Mouse (Mus musculus) left cerebral cortex, adult 2 months (tissue): ENCODE measurements around the gene Rhbdd1. TPM values are rescaled to one million over a fixed set of nuclear protein-coding genes. Genes with fewer than 3 reads are reported as not detected.
A peak's percentile ranks its signal among the peaks of the same experiment; 100 is the strongest.

Experiments
- DNase-seq, 2 experiments: peaks; one replicate each; pipeline ENCODE4 v3.0.0; 2021 to 2022; ENCODE audit warnings: low spot score in 2 of 2, mixed read lengths in 1 of 2; ENCODE audit errors: extremely low spot score in 1 of 2
- H3K27ac ChIP-seq: fragments of 200-600 bp; 2 replicates; pipeline ENCODE4 v1.8.1; 2022
- H3K4me3 ChIP-seq: fragments of 200-600 bp; 2 replicates; pipeline ENCODE4 v1.8.1; 2022
- CTCF ChIP-seq: fragments of 200-600 bp; IDR thresholded peaks from 2 replicates; pipeline ENCODE4 v1.8.1; 2022; ENCODE audit warnings: antibody characterized with exemption, mild to moderate bottlenecking, moderate library complexity
- intact Hi-C: fragments of 180-260 bp; cut with DNase I; formaldehyde crosslinking; loops from one replicate; pipeline ENCODE4 v1.15.1; 2025
- total RNA-seq, 2 experiments: library from RNA; stranded (reverse); gene quantifications; 2 replicates each; pipeline ENCODE4 v1.2.3; 2021

Rhbdd1 gene
- total RNA-seq, 2 experiments from 2014 or later, result 7.6 to 8.4 TPM

DNA sequence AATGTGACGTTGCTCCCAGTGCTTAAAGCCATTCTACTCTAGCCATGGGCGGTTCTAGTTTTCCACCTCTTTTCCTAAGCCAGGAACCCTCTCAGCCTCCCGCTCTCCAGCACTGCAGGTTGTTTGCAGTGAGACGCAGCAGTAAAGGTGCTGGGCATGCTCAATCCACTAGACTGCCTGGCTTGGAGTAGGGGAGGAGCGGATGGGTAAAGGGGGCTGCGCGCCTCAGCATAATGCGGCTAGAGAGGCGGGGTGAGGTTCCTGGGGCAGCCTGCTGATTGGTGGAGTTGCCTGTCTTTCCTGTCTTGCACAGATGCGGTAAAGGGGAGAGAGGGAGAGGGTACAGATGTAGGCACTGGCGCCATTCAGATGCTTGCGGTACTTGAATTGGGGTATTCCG, 23.5 kb upstream of the Rhbdd1 start:
- peak overlapping the region; percentile 97 for H3K27ac ChIP-seq
- TF ChIP-seq CTCF, result no peak
- H3K4me3 ChIP-seq, result peak overlapping the region; percentile 70
- intact Hi-C loops, result loop anchor here (1.0 to 10.0 kb wide), 5 partner anchors 140 to 976 kb away; no protein-coding TSS in a partner anchor
- peak; percentile 79 to 81 for DNase-seq

DNA sequence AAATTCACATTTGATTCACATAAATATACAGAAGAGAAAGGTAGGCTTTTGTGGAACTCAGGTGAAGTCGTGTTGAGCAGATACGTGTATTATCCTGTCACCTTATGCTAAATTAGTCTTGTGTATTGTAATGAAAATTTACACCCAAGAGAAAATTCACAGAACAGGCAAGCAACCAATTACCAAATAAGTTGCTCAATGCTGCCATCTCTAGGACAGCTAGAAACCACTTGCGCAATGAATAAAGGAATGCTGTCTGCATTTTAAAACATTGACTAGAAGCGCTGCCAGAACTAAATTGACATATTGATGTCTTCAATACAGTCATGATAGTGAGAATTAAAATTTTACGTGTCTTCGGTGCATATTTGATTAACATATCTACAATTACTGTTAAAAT, 22.1 kb upstream of the Rhbdd1 start:
- Histone ChIP-seq H3K27ac (no peak overlapping the region), H3K4me3 (no peak overlapping the region)
- TF ChIP-seq CTCF, result peak; percentile 80
- DNase-seq, result peak; percentile 24 to 30
- intact Hi-C loops, result loop anchor here (5.0 to 10.0 kb wide), 3 partner anchors 138 to 609 kb away; no protein-coding TSS in a partner anchor

DNA sequence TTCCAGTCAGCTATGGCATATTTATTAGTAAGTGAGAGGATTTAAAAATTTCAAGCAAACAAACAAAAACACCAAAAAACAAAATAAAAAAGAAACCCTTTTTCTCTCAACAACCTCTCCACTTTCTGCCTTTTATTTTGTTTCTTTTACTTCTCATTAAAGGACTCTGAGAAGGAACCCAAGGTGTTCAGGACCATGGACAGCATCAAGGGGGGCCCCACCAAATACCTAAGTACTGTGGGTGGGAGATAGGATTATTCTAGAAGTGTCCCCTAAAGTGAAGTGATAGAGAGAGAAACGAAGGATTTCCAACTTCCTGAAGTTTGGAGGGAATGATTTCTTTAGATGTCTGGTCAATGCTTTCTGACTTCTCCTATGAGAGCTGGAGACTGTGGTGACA, 17.7 kb upstream of the Rhbdd1 start:
- no peak overlapping the region for H3K27ac ChIP-seq
- intact Hi-C loops, result loop anchor here (10.0 kb wide), 1 partner anchor 614 kb away; no protein-coding TSS in a partner anchor
- no peak for TF ChIP-seq CTCF
- DNase-seq, result no peak
- no peak overlapping the region for H3K4me3 ChIP-seq

DNA sequence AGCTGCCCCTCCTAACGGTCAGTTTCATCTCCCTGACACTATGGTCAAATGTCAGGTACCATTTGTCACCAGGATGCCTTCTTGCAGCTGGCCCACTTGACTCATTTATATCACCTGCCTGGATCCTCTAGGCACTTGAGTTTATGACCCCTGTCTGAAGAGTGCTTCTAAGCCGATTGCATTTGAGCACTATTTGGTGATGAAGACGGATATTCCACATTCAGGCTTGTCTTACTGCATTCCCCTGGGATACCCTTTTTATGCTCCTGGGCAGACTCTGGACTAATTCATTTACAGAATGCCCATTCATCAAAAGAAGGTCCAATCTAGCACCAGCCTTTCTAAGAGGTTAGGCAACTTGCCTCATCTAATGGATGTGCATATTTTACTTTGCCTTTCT, 11.8 kb upstream of the Rhbdd1 start:
- DNase-seq, result no peak
- Histone ChIP-seq H3K27ac (no peak overlapping the region), H3K4me3 (no peak overlapping the region)
- TF ChIP-seq CTCF, result no peak
- intact Hi-C loops, result no loop called here

DNA sequence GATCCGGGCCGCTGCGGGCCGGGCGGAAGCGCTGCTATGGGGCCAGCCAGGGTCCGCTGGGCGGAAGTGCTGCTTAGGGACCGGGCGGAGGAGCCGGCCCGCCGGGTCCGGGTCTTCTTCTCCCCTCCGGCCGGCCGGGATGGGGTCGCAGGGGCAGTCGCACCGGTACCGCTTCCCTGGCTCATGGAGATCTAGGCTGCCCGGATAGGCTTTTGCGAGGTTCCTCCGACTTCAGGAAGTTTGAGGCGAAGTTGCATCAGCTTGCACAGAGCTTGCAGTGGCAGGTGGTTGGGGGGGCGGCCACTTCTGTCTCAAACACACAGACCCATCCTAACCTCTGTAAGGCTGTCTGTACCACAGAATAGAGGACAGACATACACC, 484 bp downstream of the Rhbdd1 start:
- Histone ChIP-seq H3K27ac (peak overlapping the region; percentile 95), H3K4me3 (peak overlapping the region; percentile 85)
- no peak for DNase-seq
- no peak for TF ChIP-seq CTCF
- intact Hi-C loops, result loop anchor here (1.0 to 5.0 kb wide), 2 partner anchors 25 to 116 kb away; partner anchors contain the start of gene Irs1

DNA sequence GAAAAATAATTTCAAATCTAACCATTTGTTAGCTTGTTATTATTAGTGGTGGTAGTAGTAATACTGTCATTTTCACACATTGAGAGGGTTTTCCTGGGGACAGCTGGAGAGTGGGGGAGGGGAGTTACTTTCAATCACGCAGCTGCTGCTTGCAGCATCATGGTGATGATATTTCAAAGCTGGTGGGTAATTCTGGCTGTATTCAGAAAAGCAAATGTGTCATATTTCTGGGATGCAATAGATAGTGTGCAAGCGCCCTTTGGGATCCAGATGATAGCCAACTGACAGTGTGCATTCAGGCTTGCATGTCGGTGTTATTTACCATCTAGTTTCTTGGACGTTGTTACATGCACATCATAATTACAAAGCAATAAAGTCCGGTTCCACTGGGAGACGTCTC, 4.2 kb downstream of the Rhbdd1 start:
- intact Hi-C loops, result loop anchor here (5.0 kb wide), 1 partner anchor 37 kb away; no protein-coding TSS in a partner anchor
- peak in 1 of 2 experiments; percentile 14 for DNase-seq
- TF ChIP-seq CTCF, result no peak
- no peak overlapping the region for H3K4me3 ChIP-seq
- no peak overlapping the region for H3K27ac ChIP-seq

DNA sequence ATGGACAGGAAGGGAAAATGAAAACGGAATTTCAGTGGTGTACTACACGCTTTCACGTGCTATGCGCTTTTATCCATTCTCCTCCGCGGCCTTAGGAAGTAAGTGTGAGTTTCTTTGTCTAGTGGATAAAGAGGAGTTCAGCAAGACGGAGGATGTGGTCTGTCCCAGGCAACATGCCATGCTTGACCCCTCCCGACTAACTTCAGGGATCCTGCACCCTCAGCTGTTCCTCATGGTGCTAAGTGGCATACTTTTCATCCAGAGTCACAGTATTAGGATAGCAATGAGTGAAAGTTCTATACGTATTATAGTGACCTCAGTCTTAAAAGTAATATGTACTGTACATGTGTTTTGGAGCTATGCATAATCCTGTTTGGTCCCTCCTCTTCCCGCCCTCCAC, 4.6 kb downstream of the Rhbdd1 start:
- no peak for TF ChIP-seq CTCF
- no peak overlapping the region for H3K4me3 ChIP-seq
- H3K27ac ChIP-seq, result no peak overlapping the region
- no peak for DNase-seq
- intact Hi-C loops, result loop anchor here (5.0 kb wide), 1 partner anchor 36 kb away; no protein-coding TSS in a partner anchor

DNA sequence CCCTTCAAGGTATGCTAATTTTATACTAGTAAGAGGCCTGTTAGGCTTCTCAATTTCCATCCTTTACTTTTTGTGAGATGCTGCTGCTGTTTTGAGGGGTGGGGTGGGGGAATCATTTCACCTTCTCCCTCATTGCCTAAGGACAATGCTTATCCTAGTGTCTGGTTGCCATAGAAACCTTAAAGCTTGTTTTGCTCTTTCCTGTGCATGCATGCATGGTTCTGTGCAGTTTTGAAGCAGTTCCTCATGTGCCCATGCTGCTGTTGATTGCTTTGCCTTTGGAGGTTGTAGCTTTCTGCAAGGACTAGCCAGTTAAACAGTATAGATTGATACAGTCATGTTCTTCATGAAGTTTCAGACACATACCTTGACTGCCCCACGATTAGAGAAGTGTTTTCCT, 5.2 kb downstream of the Rhbdd1 start:
- H3K4me3 ChIP-seq, result no peak overlapping the region
- H3K27ac ChIP-seq, result no peak overlapping the region
- no peak for TF ChIP-seq CTCF
- intact Hi-C loops, result loop anchor here (5.0 kb wide), 1 partner anchor 36 kb away; no protein-coding TSS in a partner anchor
- DNase-seq, result no peak

DNA sequence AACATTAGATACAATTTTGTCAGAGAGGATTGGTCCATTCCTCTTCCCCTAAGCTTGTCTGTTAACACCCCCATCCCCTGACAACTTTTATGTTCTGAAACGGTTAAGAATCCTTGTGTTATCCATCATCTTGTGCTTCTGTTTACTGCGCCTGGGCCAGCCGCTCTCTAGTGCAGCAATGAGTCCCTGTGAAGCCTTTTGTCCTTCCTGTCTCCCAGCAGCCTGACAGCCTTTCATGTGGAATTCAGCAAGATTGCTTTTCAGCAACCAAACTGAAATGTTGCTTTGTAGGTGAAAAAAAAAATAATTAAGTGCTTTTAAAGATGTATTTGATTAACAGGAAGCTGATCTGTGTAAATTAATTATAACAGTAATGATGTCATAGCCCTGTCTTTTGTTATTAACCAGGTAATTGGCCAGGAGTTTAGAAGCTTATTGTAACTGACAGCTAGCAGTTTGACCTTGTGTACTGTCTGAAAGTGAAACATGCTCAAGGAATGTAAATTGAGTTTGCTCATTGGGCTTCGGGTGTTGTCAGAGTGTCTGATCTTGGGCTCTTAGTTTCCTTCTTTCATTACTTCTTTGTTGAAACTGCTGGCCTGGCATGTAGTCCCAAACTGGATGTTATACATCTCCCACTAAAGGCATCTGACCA, 8.0 kb downstream of the Rhbdd1 start:
- no peak for DNase-seq
- intact Hi-C loops, result loop anchor here (5.0 kb wide), 1 partner anchor 33 kb away; no protein-coding TSS in a partner anchor
- H3K4me3 ChIP-seq, result no peak overlapping the region
- TF ChIP-seq CTCF, result no peak
- H3K27ac ChIP-seq, result no peak overlapping the region

DNA sequence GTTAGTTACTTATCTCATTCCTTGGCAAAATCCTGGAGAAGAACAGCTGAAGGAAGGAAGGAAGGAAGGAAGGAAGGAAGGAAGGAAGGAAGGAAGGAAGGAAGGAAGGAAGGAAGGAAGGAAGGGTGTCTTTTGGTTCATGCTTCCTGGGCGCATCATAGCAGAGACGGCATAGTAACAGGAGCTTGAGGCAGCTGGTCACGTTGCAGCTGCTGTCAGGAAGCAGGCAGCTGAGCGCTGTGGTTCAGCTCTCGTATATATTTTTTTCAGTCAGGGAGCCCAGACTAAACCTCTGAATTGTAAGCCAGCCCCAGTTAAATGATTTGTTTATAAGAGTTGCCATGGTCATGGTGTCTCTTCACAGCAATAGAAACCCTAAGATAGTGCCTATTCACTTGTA, 9.9 kb downstream of the Rhbdd1 start:
- intact Hi-C loops, result no loop called here
- DNase-seq, result no peak
- no peak overlapping the region for H3K27ac ChIP-seq
- no peak for TF ChIP-seq CTCF
- H3K4me3 ChIP-seq, result no peak overlapping the region

DNA sequence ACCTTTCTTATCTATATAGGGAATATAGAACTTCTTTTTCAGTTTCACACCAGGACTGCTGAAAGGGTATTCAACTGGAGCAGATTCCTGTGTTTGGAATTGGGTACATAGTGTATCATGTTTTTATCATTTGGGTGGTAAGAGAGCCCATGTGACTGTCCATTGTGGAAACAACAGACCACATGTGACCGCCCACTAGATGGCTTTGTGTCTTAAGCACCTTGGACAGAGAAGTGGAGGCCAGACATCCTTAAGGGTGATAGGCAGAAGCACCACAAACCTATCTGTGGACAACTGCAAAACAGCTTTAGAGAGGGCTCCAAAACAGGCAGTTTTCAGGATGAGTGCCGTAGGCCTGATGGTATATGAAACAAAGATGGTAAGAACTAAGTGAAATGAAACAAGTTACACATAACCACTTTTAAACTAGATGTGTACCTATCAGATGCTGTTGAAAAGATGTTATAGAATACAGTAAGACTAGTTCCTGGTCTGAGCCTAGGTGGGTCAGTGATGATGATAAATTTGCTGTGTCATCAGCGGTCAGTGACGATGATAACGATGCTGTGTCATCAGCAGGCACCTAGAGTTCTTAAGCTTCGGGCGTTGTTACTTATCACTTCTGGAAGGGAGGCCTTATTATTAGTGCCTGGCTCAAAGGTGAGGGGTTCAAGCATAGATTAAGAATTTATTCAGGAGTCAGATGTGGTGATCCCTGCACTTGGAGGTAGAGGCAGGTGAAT, 12.0 kb downstream of the Rhbdd1 start:
- no peak for DNase-seq
- no peak overlapping the region for H3K27ac ChIP-seq
- intact Hi-C loops, result no loop called here
- no peak for TF ChIP-seq CTCF
- no peak overlapping the region for H3K4me3 ChIP-seq

DNA sequence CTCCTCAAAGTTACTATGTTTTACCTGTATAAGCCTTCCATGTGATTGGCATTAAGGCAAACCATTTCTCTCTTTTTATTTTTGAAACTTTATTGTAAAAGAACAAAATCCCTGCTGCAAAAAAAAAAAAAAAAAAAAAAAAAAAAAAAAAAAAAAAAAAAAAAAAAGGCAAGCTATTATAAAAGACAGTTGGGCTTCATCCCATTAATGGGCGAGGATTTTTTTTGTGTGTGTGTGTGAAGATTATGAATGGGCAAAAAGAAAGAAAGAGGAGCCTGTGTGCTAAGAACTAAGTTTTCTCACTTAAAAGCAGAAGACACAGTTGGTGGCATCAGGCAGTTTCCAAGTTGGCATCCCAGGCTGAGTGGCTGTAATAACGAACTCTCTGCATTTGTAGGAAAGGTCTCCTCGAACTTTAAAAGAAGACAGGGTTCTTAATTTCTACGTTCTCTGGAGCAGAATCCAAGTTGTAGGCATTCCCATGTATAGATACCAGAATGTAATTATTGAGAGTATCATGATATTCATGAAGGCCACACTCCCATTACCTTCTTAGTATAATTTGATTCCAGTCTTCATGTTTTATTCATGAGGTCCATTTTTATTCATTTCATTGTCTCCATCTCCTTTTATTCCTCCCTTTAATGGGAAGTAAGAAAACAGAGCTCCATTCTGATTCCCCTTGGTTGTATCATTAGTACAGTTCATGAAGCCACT, 13.1 kb downstream of the Rhbdd1 start:
- Histone ChIP-seq H3K27ac (no peak overlapping the region), H3K4me3 (no peak overlapping the region)
- DNase-seq, result no peak
- TF ChIP-seq CTCF, result no peak
- intact Hi-C loops, result no loop called here
